Mouse (Mus musculus): ENCODE data around the gene Srrm1. TPM values are rescaled to one million over a fixed set of nuclear protein-coding genes. Genes with fewer than 3 reads are reported as not detected.

Srrm1 gene
- polyA plus RNA-seq, 1 experiment from 2014 or later = 257 TPM

DNA sequence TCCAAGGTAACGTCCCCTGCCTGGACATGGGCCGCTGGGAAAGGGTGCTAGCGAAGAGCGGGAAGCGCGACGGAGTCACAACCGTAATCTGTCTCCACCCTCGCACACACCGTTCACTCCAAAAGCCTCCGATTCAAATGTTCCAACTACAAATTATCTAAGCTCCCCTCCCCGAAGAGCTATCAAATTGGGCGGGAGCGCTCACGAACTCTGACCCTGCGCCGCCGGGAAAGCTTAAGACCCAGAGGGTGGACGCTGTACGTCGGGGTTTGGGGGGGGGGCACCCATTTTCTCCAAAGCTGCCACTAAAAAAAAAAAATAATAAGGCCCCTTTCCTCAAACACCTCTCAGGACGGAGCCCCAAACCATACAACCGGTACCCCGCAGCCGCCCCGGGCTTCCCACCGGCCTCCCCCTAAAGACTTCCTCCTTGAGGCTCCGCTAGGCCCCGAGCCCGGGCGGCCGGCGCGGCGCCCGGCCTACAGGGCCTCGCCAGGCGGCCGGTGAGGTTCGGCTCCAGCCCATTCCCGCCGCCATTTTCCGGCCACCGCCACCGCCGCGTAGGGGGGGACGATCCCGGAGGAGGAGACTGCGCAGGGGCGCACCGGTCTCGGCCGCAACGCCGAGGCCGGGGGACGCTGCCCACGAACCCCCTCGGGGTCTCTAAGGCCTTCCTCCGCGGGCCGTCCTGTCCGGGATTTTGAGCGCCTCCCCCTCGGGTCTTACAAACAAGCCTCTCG, 625 bp downstream of the Srrm1 start:
- H3K27ac ChIP-seq (replicated peaks) = peak overlapping the region; percentile 97
- peaks cover 18% of the 10 kb centered on the region for H3K36me3 ChIP-seq
- no peak; the same call in none of the 2 replicates for ATAC-seq (ENCODE audit: low FRiP score, low read depth)
- H3K9me3 ChIP-seq = no peaks in the 10 kb centered on the region
- peak overlapping the region; percentile 98 for H3K9ac ChIP-seq (replicated peaks)
- H3K27me3 ChIP-seq = no peaks in the 10 kb centered on the region
- under 1% methylated on average over 65 of the region's 67 CpGs for WGBS
- H3K4me3 ChIP-seq = peak overlapping the region; percentile 99
- H3K4me2 ChIP-seq (replicated peaks) = peak overlapping the region; percentile 75
- H3K4me1 ChIP-seq = peaks cover 21% of the 10 kb centered on the region

DNA sequence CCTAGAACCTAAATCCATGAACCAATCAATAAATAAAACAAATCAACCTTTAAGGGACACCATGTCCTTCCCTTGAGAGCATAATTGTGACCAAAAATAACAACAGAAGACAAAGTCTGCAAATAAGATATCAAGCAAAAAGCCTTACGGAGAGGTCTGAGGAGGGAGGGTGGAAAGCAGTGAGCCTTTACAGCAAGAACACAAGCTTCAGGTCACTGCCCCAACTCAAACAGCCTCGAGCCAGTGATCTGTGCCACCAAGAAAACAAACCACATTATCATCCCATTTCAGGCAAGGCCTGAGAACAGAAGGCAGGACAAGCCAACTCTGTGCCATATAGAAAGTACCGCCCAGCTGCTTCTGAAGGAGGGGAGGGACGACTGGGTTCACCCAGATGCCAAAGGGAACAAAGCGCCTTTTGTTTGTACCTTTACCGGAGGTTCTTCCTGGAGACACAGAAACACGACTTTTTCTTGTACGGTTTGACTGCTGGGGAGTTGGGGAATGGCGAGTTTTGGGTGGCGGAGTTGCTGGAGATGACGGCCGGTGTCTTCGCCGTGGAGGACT, 15.7 kb downstream of the Srrm1 start:
- Histone ChIP-seq H3K27me3 (no peaks in the 10 kb centered on the region), H3K27ac (replicated peaks) (no peak overlapping the region), H3K4me1 (no peaks in the 10 kb centered on the region), H3K9ac (replicated peaks) (no peak overlapping the region), H3K36me3 (peaks cover 96% of the 10 kb centered on the region), H3K9me3 (no peaks in the 10 kb centered on the region), H3K4me2 (replicated peaks) (no peak overlapping the region), H3K4me3 (no peak overlapping the region)
- WGBS = 89% methylated on average over 14 of the region's 14 CpGs
- no peak for ATAC-seq (ENCODE audit: low FRiP score, low read depth)

DNA sequence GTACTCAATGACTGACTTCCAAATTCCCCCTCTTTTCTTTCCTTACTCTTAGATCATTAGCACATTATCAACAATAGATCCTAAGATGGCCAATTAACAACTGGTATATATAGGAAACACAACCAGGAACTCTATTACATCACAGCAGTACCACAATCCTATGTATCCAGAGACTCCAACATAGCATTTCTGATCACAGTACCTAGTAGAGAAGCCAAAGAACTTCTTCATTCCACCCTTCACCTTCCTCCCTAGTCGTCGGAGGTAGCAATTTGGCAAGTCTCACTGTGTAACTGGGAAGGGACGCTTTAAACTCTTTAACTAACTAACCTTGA, 17.1 kb downstream of the Srrm1 start:
- no peak for ATAC-seq (ENCODE audit: low FRiP score, low read depth)
- 91% methylated on average over 3 of the region's 3 CpGs for WGBS
- Histone ChIP-seq H3K4me3 (no peak overlapping the region), H3K4me2 (replicated peaks) (no peak overlapping the region), H3K9ac (replicated peaks) (no peak overlapping the region), H3K9me3 (no peaks in the 10 kb centered on the region), H3K36me3 (peaks cover 96% of the 10 kb centered on the region), H3K27me3 (no peaks in the 10 kb centered on the region), H3K4me1 (no peaks in the 10 kb centered on the region), H3K27ac (replicated peaks) (no peak overlapping the region)

DNA sequence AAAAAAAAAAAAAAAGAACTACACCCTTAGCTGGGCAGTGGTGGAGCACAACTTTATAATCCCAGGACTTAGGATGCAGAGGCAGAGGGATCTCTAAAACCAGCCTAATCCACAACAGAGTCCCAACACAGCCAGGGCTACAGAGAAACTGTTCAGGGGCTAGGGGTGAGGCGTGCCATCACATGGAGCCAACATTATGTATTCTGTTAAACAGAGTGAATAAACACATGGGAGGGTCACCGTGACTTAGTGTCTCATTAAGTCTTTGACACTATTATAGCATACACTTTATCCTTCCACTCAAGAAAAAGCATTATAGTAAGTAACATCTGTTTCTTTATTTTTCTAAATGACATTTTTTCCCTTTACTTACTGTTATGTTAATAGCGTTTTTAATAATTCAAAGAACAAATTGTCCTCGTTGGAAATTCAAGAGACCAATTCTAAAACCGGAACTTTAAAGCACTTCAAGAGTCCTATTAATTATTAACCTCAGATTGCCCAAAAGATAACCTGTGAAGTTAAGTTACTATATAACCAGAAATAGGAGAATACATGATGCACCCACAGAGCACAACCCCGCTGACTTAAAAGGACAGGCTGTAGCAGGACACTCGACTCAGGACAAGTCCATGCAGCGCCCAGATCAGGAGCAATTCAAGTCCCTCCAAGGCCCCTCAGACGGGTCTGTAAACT, 17.6 kb downstream of the Srrm1 start:
- Histone ChIP-seq H3K9ac (replicated peaks) (no peak overlapping the region), H3K4me2 (replicated peaks) (no peak overlapping the region), H3K27me3 (no peaks in the 10 kb centered on the region), H3K4me1 (no peaks in the 10 kb centered on the region), H3K27ac (replicated peaks) (no peak overlapping the region), H3K36me3 (peaks cover 96% of the 10 kb centered on the region), H3K9me3 (no peaks in the 10 kb centered on the region), H3K4me3 (no peak overlapping the region)
- ATAC-seq (ENCODE audit: low FRiP score, low read depth) = no peak
- WGBS = 92% methylated on average over 9 of the region's 9 CpGs

DNA sequence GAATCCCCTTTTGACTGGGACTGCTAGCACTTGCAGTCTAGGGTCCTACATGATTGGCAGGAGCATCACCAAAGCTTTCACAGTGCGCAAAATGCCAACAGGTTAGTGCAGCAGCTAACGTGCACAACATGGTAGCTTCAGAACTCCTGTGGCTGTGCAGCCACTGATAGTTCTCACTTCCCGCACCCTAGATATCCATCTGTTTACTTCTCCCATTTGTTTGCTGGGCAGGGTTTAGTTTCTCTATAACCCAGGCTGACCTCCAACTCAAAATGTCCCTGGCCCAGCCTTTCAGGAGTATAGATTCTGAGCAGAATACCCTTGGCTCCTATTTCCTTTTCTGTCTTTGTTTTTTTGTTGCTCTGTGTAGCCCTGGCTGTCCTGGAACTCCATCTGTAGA, 26.7 kb downstream of the Srrm1 start:
- Histone ChIP-seq H3K9me3 (no peaks in the 10 kb centered on the region), H3K4me2 (replicated peaks) (no peak overlapping the region), H3K36me3 (peaks cover 97% of the 10 kb centered on the region), H3K4me3 (no peak overlapping the region), H3K27ac (replicated peaks) (no peak overlapping the region), H3K9ac (replicated peaks) (no peak overlapping the region), H3K27me3 (no peaks in the 10 kb centered on the region), H3K4me1 (no peaks in the 10 kb centered on the region)
- no peak for ATAC-seq (ENCODE audit: low FRiP score, low read depth)
- 93% methylated on average over 3 of the region's 3 CpGs for WGBS

DNA sequence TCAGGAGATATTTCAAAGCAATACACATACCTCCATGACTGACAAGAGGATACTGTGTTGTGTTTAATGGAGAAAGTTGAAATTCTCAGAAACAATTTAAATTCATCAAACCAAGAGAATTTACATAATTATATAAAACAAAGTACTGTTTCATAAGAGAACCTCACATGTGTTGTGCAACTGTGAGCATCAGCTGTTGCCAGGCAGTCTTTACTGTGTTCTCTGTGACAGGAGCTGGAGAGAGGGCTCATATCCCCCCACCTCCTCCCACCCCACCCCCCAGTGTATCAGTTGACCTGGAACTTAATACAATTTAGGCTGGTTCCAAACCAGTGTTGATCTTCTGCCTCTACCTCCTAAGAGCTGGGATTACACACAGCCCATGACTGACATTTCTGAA, 27.1 kb downstream of the Srrm1 start:
- no peak overlapping the region for H3K27ac ChIP-seq (replicated peaks)
- no peak overlapping the region for H3K9ac ChIP-seq (replicated peaks)
- no peaks in the 10 kb centered on the region for H3K4me1 ChIP-seq
- no peak overlapping the region for H3K4me2 ChIP-seq (replicated peaks)
- H3K4me3 ChIP-seq = no peak overlapping the region
- no peak for ATAC-seq (ENCODE audit: low FRiP score, low read depth)
- peaks cover 97% of the 10 kb centered on the region for H3K36me3 ChIP-seq
- H3K27me3 ChIP-seq = no peaks in the 10 kb centered on the region
- H3K9me3 ChIP-seq = no peaks in the 10 kb centered on the region

DNA sequence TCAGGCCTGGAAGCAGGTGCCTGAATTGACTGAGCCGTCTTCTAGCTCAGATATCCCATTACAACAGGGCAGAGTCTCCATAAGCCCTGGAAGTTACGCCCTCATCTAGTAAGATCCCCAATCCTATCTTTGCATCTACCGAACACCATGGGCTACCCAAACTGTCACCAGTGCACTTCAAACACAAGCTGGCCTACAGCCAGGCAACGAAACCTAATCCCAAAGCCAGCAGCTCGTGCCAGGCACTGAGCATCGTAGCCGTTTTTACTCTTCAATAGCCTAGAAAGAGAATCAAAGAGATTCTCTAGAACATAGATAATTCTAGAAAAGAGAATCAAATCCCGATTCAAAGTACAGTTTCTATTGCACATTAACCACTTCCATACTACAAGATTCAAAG, 30.1 kb downstream of the Srrm1 start:
- Histone ChIP-seq H3K4me2 (replicated peaks) (no peak overlapping the region), H3K27ac (replicated peaks) (no peak overlapping the region), H3K27me3 (no peaks in the 10 kb centered on the region), H3K4me1 (no peaks in the 10 kb centered on the region), H3K9ac (replicated peaks) (no peak overlapping the region), H3K4me3 (no peak overlapping the region), H3K36me3 (peaks cover 96% of the 10 kb centered on the region), H3K9me3 (no peaks in the 10 kb centered on the region)
- WGBS = 93% methylated on average over 8 of the region's 8 CpGs
- no peak for ATAC-seq (ENCODE audit: low FRiP score, low read depth)

DNA sequence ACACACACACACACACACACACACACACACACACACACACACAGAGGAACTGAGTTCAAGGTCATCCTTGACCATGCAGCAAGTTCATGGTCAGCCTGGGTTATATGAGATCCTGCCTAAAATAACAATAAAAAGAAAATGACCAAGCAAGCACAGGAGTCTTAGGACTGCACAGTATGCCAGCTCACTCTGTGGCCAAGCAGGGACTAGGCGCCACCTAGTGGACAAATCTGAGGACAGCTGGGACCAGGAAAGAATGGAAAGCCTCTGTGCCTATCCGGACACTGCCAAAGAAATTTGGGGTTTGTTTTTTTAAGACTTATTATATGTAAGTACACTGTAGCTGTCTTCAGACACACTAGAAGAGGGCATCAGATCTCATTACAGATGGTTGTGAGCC, 35.2 kb downstream of the Srrm1 start:
- H3K4me3 ChIP-seq = no peak overlapping the region
- no peak overlapping the region for H3K27ac ChIP-seq (replicated peaks)
- WGBS = 15% methylated on average over 2 of the region's 2 CpGs
- no peaks in the 10 kb centered on the region for H3K9me3 ChIP-seq
- peak; percentile 44 for ATAC-seq (ENCODE audit: low FRiP score, low read depth)
- H3K9ac ChIP-seq (replicated peaks) = no peak overlapping the region
- H3K27me3 ChIP-seq = no peaks in the 10 kb centered on the region
- H3K36me3 ChIP-seq = peaks cover 78% of the 10 kb centered on the region
- no peak overlapping the region for H3K4me2 ChIP-seq (replicated peaks)
- H3K4me1 ChIP-seq = no peaks in the 10 kb centered on the region

DNA sequence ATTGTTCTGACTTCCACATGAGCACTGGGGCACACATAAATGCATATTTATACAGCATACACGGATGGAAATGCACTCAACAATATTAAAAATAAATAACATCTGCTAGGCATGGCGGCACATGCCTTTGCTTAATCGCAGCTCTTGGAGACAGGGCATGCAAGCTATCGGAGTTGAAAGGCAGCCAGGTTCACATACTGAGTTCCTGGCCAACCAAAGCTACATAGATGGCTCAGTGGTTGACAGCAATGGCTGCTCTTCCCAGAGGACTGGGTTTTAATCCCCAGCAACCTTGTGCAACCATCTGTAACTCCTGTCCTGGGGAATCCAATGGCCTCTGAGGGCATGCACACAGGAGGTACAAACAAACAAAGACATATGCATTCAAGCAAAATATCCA, 35.6 kb downstream of the Srrm1 start:
- no peak for ATAC-seq (ENCODE audit: low FRiP score, low read depth)
- 92% methylated on average over 4 of the region's 4 CpGs for WGBS
- Histone ChIP-seq H3K27me3 (no peaks in the 10 kb centered on the region), H3K27ac (replicated peaks) (no peak overlapping the region), H3K4me3 (no peak overlapping the region), H3K4me1 (no peaks in the 10 kb centered on the region), H3K9ac (replicated peaks) (no peak overlapping the region), H3K9me3 (no peaks in the 10 kb centered on the region), H3K36me3 (peaks cover 74% of the 10 kb centered on the region), H3K4me2 (replicated peaks) (no peak overlapping the region)

DNA sequence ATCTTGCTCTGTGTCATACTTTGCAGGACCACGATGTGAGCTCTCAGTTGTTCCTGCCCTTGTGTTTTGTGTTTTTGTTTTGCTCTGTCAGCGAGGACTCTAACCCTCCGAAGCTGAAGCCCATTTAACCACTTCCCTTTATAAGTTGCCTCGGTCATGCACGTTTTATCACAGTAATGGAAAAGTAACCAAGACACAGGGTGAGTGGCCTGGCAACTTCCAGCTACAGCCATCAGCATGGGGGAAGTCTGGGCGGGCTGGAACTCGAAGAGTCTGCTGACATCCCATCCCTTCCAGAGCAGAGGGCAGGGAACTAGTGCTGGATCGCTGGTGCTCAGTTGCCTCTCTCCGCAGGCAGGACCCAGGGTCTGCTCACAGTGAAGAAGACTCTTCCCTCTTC, 37.8 kb downstream of the Srrm1 start:
- no peak overlapping the region for H3K27ac ChIP-seq (replicated peaks)
- no peak for ATAC-seq (ENCODE audit: low FRiP score, low read depth)
- 98% methylated on average over 9 of the region's 9 CpGs for WGBS
- H3K4me3 ChIP-seq = no peak overlapping the region
- no peak overlapping the region for H3K9ac ChIP-seq (replicated peaks)
- no peaks in the 10 kb centered on the region for H3K27me3 ChIP-seq
- no peaks in the 10 kb centered on the region for H3K4me1 ChIP-seq
- H3K4me2 ChIP-seq (replicated peaks) = no peak overlapping the region
- peaks cover 51% of the 10 kb centered on the region for H3K36me3 ChIP-seq
- no peaks in the 10 kb centered on the region for H3K9me3 ChIP-seq

DNA sequence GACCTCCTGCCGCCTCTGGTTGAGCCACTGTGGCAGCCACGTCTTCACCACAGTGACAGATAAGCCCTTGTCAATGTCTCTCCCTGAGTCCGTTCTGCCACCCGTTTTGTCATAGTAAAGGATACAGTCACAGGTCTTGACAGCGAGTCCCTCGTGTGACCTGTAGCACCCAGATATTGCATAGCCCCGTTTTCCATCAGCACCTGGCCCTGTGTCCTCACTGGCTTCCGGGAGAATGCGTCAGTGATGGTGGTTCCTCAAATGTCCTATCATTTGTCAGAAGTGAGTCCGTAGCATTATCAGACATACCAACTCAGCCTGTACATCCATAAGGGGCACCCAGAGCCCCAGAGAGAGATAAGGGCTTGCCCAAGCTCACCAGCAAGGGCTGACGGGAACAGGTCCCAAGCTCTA, 38.7 kb downstream of the Srrm1 start:
- 85% methylated on average over 11 of the region's 11 CpGs for WGBS
- no peaks in the 10 kb centered on the region for H3K27me3 ChIP-seq
- H3K4me1 ChIP-seq = no peaks in the 10 kb centered on the region
- H3K9me3 ChIP-seq = no peaks in the 10 kb centered on the region
- H3K9ac ChIP-seq (replicated peaks) = no peak overlapping the region
- no peak overlapping the region for H3K4me3 ChIP-seq
- no peak overlapping the region for H3K4me2 ChIP-seq (replicated peaks)
- no peak for ATAC-seq (ENCODE audit: low FRiP score, low read depth)
- H3K27ac ChIP-seq (replicated peaks) = no peak overlapping the region
- H3K36me3 ChIP-seq = peaks cover 43% of the 10 kb centered on the region

DNA sequence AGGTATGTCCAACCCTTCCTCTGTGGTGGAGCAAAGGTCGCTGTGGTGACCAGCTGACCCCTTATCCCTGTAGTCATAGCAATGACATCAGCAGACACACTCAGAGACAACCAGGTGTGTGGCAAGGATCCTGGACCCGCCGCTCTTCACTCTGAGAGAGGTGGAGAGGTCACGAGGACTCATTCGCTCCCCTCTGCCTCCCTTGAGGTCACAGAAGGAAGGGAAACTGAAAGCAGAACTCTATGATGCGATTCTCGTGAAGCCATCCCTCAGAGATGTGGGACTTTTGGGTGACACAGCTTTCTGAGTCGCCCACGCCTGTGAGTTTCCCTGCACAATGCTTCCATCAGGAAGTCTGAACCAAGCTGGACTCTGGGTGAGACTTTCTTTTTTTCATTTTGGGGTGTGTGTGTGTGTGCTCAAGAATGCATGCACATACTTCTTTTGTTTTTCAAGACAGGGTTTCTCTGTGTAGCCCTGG, 39.3 kb downstream of the Srrm1 start:
- no peaks in the 10 kb centered on the region for H3K9me3 ChIP-seq
- H3K27me3 ChIP-seq = no peaks in the 10 kb centered on the region; the same call in 1 of the 2 replicates
- ATAC-seq (ENCODE audit: low FRiP score, low read depth) = no peak
- H3K4me3 ChIP-seq = no peak overlapping the region
- WGBS = 83% methylated on average over 9 of the region's 9 CpGs
- H3K4me1 ChIP-seq = no peaks in the 10 kb centered on the region
- no peak overlapping the region for H3K4me2 ChIP-seq (replicated peaks)
- H3K27ac ChIP-seq (replicated peaks) = 0 out of 2 replicates have a peak overlapping the region, but pooled peaks have one; percentile 15
- H3K9ac ChIP-seq (replicated peaks) = no peak overlapping the region
- peaks cover 36% of the 10 kb centered on the region for H3K36me3 ChIP-seq

Data from midbrain, embryonic 12.5 days (tissue).